Mouse (Mus musculus) ES-E14 (cell line): ENCODE measurements around the gene Chrna9. TPM values are rescaled to one million over a fixed set of nuclear protein-coding genes. Genes with fewer than 3 reads are reported as not detected.

ENCODE experiments used
- DNase-seq: peaks from one replicate; pipeline ENCODE4 v3.0.0-alpha.2; 2013; ENCODE audit warnings: low read depth, low spot score
- H3K27ac ChIP-seq: 2 replicates; pipeline ENCODE4 v1.5.1; 2012; ENCODE audit warnings: low read depth, mild to moderate bottlenecking, low read length, moderate library complexity, mixed read lengths; ENCODE audit not compliant: poor library complexity, insufficient read depth, severe bottlenecking
- H3K36me3 ChIP-seq: 2 replicates; pipeline ENCODE4 v1.6.1; 2012; ENCODE audit warnings: mild to moderate bottlenecking, low read length, moderate library complexity, mixed read lengths; ENCODE audit not compliant: control insufficient read depth, poor library complexity, insufficient read depth, severe bottlenecking
- H3K4me1 ChIP-seq, 2 experiments: fragments of 150-350 bp in 1 of 2; sonication (generic) in 1 of 2; 2 replicates each; pipeline ENCODE4 v1.6.1; 2012; ENCODE audit warnings: low read length in 2 of 2, mild to moderate bottlenecking in 1 of 2, mixed read lengths in 1 of 2; ENCODE audit not compliant: control insufficient read depth in 2 of 2, insufficient read depth in 2 of 2, poor library complexity in 1 of 2
- H3K4me3 ChIP-seq, 2 experiments: fragments of 150-350 bp in 1 of 2; sonication (generic) in 1 of 2; 2 replicates each; pipeline ENCODE4 v1.5.1; 2012; ENCODE audit warnings: low read length in 2 of 2, low read depth in 1 of 2, mild to moderate bottlenecking in 1 of 2, mixed read lengths in 1 of 2; ENCODE audit not compliant: insufficient read depth in 1 of 2, poor library complexity in 1 of 2, severe bottlenecking in 1 of 2
- H3K9ac ChIP-seq: 2 replicates; pipeline ENCODE4 v1.6.1; 2012; ENCODE audit warnings: low read depth, mild to moderate bottlenecking, low read length, mixed read lengths; ENCODE audit not compliant: poor library complexity, insufficient read depth, severe bottlenecking
- H3K9me3 ChIP-seq: fragments of 150-350 bp; sonication (generic); 2 replicates; pipeline ENCODE4 v1.6.1; 2012; ENCODE audit warnings: low read depth, mild to moderate bottlenecking, low read length; ENCODE audit not compliant: control insufficient read depth, insufficient read depth
- CHD2 ChIP-seq: IDR thresholded peaks from 2 replicates; pipeline ENCODE4 v1.6.1; 2014; ENCODE audit warnings: mild to moderate bottlenecking, low read depth, low read length, inconsistent platforms
- HCFC1 ChIP-seq: IDR thresholded peaks from 2 replicates; pipeline ENCODE4 v1.6.1; 2012; ENCODE audit warnings: low read length, inconsistent platforms, borderline replicate concordance; ENCODE audit not compliant: insufficient read depth
- MAFK ChIP-seq: IDR thresholded peaks from 2 replicates; pipeline ENCODE4 v1.6.1; 2014; ENCODE audit warnings: mild to moderate bottlenecking, low read depth, low read length, inconsistent platforms; ENCODE audit not compliant: insufficient read depth
- ZC3H11A ChIP-seq: IDR thresholded peaks from 2 replicates; pipeline ENCODE4 v1.6.1; 2012; ENCODE audit warnings: low read depth, mild to moderate bottlenecking, inconsistent platforms, low read length, borderline replicate concordance
- ZNF384 ChIP-seq: IDR thresholded peaks from 2 replicates; pipeline ENCODE4 v1.6.1; 2012; ENCODE audit warnings: low read depth, low read length, inconsistent platforms
- in situ Hi-C, 2 experiments: fragments of 600-800 bp; cut with MboI; formaldehyde crosslinking; loops; one replicate each; pipeline ENCODE4 v1.15.1; 2025; ENCODE audit warnings: low sequenced_read_pairs in 2 of 2, inconsistent platforms in 1 of 2; ENCODE audit not compliant: unreplicated experiment in 2 of 2
- total RNA-seq: library from RNA; depleted of rRNA; stranded (reverse); fragments of 300-350 nt; gene quantifications from 2 replicates; pipeline ENCODE4 v1.2.3, GENCODE M21; 2012

Chrna9 gene
- total RNA-seq, 1 experiment: 11.2 TPM

GRCm38 (mm10) chr5:65904476-65904875 is 30.2 kb upstream of the Chrna9 start:
- Histone ChIP-seq H3K36me3 (no peaks in the 10 kb centered on the region), H3K4me1 (no peaks in the 10 kb centered on the region), H3K27ac (no peak overlapping the region), H3K9me3 (no peaks in the 10 kb centered on the region), H3K9ac (no peak overlapping the region), H3K4me3 (no peak overlapping the region)
- in situ Hi-C loops: no loop called here
- TF ChIP-seq ZC3H11A (no peak), ZNF384 (no peak), CHD2 (no peak), MAFK (no peak), HCFC1 (no peak)
- DNase-seq: no peak

- no peak for TF ChIP-seq MAFK
- TF ChIP-seq CHD2: no peak
- TF ChIP-seq ZC3H11A: no peak
- H3K9me3 ChIP-seq: no peaks in the 10 kb centered on the region
- peaks cover 0 to 11% of the 10 kb centered on the region in 2 experiments; a peak in 2 of 4 replicates for H3K4me1 ChIP-seq
- no peak overlapping the region for H3K27ac ChIP-seq
- no peak overlapping the region for H3K4me3 ChIP-seq
- in situ Hi-C loops: no loop called here
- DNase-seq: no peak
- no peaks in the 10 kb centered on the region for H3K36me3 ChIP-seq
- no peak overlapping the region for H3K9ac ChIP-seq
These were observed 26.0 kb upstream of the Chrna9 start for GRCm38 (mm10) chr5:65908751-65909150.

GRCm38 (mm10) chr5:65909321-65909720 is 25.4 kb upstream of the Chrna9 start:
- Histone ChIP-seq H3K4me1 (peaks cover 0 to 11% of the 10 kb centered on the region in 2 experiments; a peak in 2 of 4 replicates), H3K9ac (no peak overlapping the region), H3K36me3 (no peaks in the 10 kb centered on the region), H3K4me3 (no peak overlapping the region), H3K9me3 (no peaks in the 10 kb centered on the region), H3K27ac (no peak overlapping the region)
- TF ChIP-seq ZC3H11A (no peak), ZNF384 (no peak)
- in situ Hi-C loops: no loop called here
- DNase-seq: no peak

- Histone ChIP-seq H3K36me3 (no peaks in the 10 kb centered on the region), H3K4me1 (peaks cover 0 to 11% of the 10 kb centered on the region in 2 experiments; a peak in 2 of 4 replicates), H3K27ac (no peak overlapping the region), H3K9ac (no peak overlapping the region), H3K4me3 (no peak overlapping the region), H3K9me3 (no peaks in the 10 kb centered on the region)
- no peak for DNase-seq
- TF ChIP-seq MAFK: no peak
- no peak for TF ChIP-seq ZNF384
- TF ChIP-seq CHD2: no peak
- no peak for TF ChIP-seq ZC3H11A
- no peak for TF ChIP-seq HCFC1
- in situ Hi-C loops: no loop called here
These were observed 24.3 kb upstream of the Chrna9 start for GRCm38 (mm10) chr5:65910398-65910797.

- in situ Hi-C loops: no loop called here
- H3K4me1 ChIP-seq: peaks cover 0 to 11% of the 10 kb centered on the region in 2 experiments; a peak in 2 of 4 replicates
- no peak for DNase-seq
- H3K36me3 ChIP-seq: no peaks in the 10 kb centered on the region
- H3K9me3 ChIP-seq: no peaks in the 10 kb centered on the region
- TF ChIP-seq ZNF384 (no peak), ZC3H11A (no peak), MAFK (no peak), HCFC1 (no peak), CHD2 (no peak)
- H3K9ac ChIP-seq: no peak overlapping the region
- H3K27ac ChIP-seq: no peak overlapping the region
- peak overlapping the region; percentile 29 to 38 for H3K4me3 ChIP-seq
These were observed 23.0 kb upstream of the Chrna9 start for GRCm38 (mm10) chr5:65911676-65912075.
